Mouse (Mus musculus) CH12.LX (cell line): ENCODE results near the gene Msrb2. TPM values are rescaled to one million over a fixed set of nuclear protein-coding genes. Genes with fewer than 3 reads are reported as not detected.

ENCODE experiments used
- DNase-seq: peaks from one replicate; pipeline ENCODE4 v3.0.0-alpha.2; 2013; ENCODE audit errors: extremely low read depth
- H3K27ac ChIP-seq: 2 replicates; pipeline ENCODE4 v1.5.1; 2012; ENCODE audit warnings: low read depth, mild to moderate bottlenecking, control low read depth, moderate library complexity; ENCODE audit not compliant: insufficient read depth
- H3K27me3 ChIP-seq: replicated peaks from 2 replicates; pipeline ENCODE3; 2012; ENCODE audit warnings: inconsistent platforms
- H3K36me3 ChIP-seq, 2 experiments: replicated peaks in 1 of 2; 2 replicates each; pipeline versions ENCODE3 to v1.6.1; 2012; ENCODE audit warnings: inconsistent platforms in 1 of 2, low read length in 1 of 2, mild to moderate bottlenecking in 1 of 2, mixed read lengths in 1 of 2, moderate library complexity in 1 of 2; ENCODE audit not compliant: control insufficient read depth in 1 of 2, insufficient read depth in 1 of 2
- H3K4me1 ChIP-seq, 2 experiments: 2 replicates each; pipeline ENCODE4 v1.6.1; 2012; ENCODE audit warnings: inconsistent platforms in 1 of 2, moderate library complexity in 1 of 2; ENCODE audit not compliant: insufficient read depth in 2 of 2, control insufficient read depth in 1 of 2
- H3K4me2 ChIP-seq: 2 replicates; pipeline ENCODE4 v1.6.1; 2012; ENCODE audit warnings: low read depth, mild to moderate bottlenecking, control low read depth; ENCODE audit not compliant: poor library complexity, insufficient read depth, severe bottlenecking
- H3K4me3 ChIP-seq, 3 experiments: fragments of 150-350 bp in 1 of 3; sonication (generic) in 1 of 3; replicated peaks in 1 of 3; 2 replicates each; pipeline versions ENCODE3 to v1.5.1; 2011 to 2012; ENCODE audit warnings: low read depth in 2 of 3, low read length in 2 of 3, mild to moderate bottlenecking in 2 of 3, moderate library complexity in 2 of 3, control low read depth in 1 of 3, improper control_type of control experiment in 1 of 3, inconsistent platforms in 1 of 3, mixed read lengths in 1 of 3; ENCODE audit not compliant: poor library complexity in 1 of 3
- H3K79me2 ChIP-seq: replicated peaks from 2 replicates; pipeline ENCODE4 v1.6.1; 2012; ENCODE audit warnings: mild to moderate bottlenecking, moderate library complexity; ENCODE audit not compliant: control insufficient read depth, poor library complexity, insufficient read depth, severe bottlenecking; ENCODE audit errors: extremely low read depth
- H3K9ac ChIP-seq: 2 replicates; pipeline ENCODE4 v1.6.1; 2012; ENCODE audit warnings: low read depth, mild to moderate bottlenecking, control low read depth, moderate library complexity; ENCODE audit not compliant: insufficient read depth
- H3K9me3 ChIP-seq: replicated peaks from 2 replicates; pipeline ENCODE3; 2012; ENCODE audit warnings: low read length, inconsistent platforms, mixed read lengths
- BHLHE40 ChIP-seq: IDR thresholded peaks from 2 replicates; pipeline ENCODE4 v1.6.1; 2011; ENCODE audit warnings: mild to moderate bottlenecking, low read depth, low read length, improper control_type of control experiment
- CTCF ChIP-seq, 2 experiments: IDR thresholded peaks in 1 of 2; conservative IDR thresholded peaks in 1 of 2; 2 replicates each; pipeline ENCODE4 v1.5.1; 2011 to 2012; ENCODE audit warnings: low read depth in 2 of 2, low read length in 2 of 2, improper control_type of control experiment in 1 of 2, inconsistent platforms in 1 of 2, mild to moderate bottlenecking in 1 of 2, moderate library complexity in 1 of 2
- E2F4 ChIP-seq: IDR thresholded peaks from 2 replicates; pipeline ENCODE4 v1.6.1; 2011; ENCODE audit warnings: low read depth, low read length, improper control_type of control experiment; ENCODE audit not compliant: insufficient replicate concordance
- ETS1 ChIP-seq: conservative IDR thresholded peaks from 2 replicates; pipeline ENCODE4 v1.6.1; 2012; ENCODE audit warnings: low read depth, mild to moderate bottlenecking, inconsistent platforms, low read length, improper control_type of control experiment, moderate library complexity
- GABPA ChIP-seq: IDR thresholded peaks from 2 replicates; pipeline ENCODE4 v1.6.1; 2012; ENCODE audit warnings: low read depth, low read length, improper control_type of control experiment, inconsistent platforms; ENCODE audit not compliant: insufficient replicate concordance
- IRF4 ChIP-seq: IDR thresholded peaks from 2 replicates; pipeline ENCODE4 v1.6.1; 2014; ENCODE audit warnings: low read depth, mild to moderate bottlenecking, inconsistent platforms, low read length, improper control_type of control experiment
- KAT2A ChIP-seq: IDR thresholded peaks from 2 replicates; pipeline ENCODE4 v1.6.1; 2012; ENCODE audit warnings: low read length, improper control_type of control experiment, inconsistent platforms; ENCODE audit not compliant: insufficient replicate concordance
- MAFK ChIP-seq: IDR thresholded peaks from 2 replicates; pipeline ENCODE4 v1.6.1; 2011; ENCODE audit warnings: low read length, improper control_type of control experiment; ENCODE audit not compliant: insufficient replicate concordance
- MAX ChIP-seq: IDR thresholded peaks from 2 replicates; pipeline ENCODE4 v1.6.1; 2011; ENCODE audit warnings: low read length, improper control_type of control experiment
- MYC ChIP-seq: IDR thresholded peaks from 2 replicates; pipeline ENCODE4 v1.6.1; 2011; ENCODE audit warnings: low read depth, mild to moderate bottlenecking, improper control_type of control experiment, low read length
- NRF1 ChIP-seq: IDR thresholded peaks from 2 replicates; pipeline ENCODE4 v1.6.1; 2014; ENCODE audit warnings: low read depth, mild to moderate bottlenecking, inconsistent platforms, low read length, improper control_type of control experiment, moderate library complexity
- PAX5 ChIP-seq: IDR thresholded peaks from 2 replicates; pipeline ENCODE4 v1.6.1; 2012; ENCODE audit warnings: low read length, inconsistent platforms, mixed read lengths
- POLR2A ChIP-seq: IDR thresholded peaks from 2 replicates; pipeline ENCODE4 v1.6.1; 2011; ENCODE audit warnings: low read depth, mild to moderate bottlenecking, improper control_type of control experiment, low read length
- RAD21 ChIP-seq: IDR thresholded peaks from 2 replicates; pipeline ENCODE4 v1.6.1; 2011; ENCODE audit warnings: low read depth, mild to moderate bottlenecking, low read length, improper control_type of control experiment, moderate library complexity
- SIN3A ChIP-seq: IDR thresholded peaks from 2 replicates; pipeline ENCODE4 v1.6.1; 2012; ENCODE audit warnings: low read length, improper control_type of control experiment, inconsistent platforms
- SMC3 ChIP-seq: IDR thresholded peaks from 2 replicates; pipeline ENCODE4 v1.6.1; 2011; ENCODE audit warnings: low read depth, low read length, improper control_type of control experiment
- TCF12 ChIP-seq: IDR thresholded peaks from 2 replicates; pipeline ENCODE4 v1.6.1; 2014; ENCODE audit warnings: low read depth, mild to moderate bottlenecking, inconsistent platforms, low read length, improper control_type of control experiment
- ZC3H11A ChIP-seq: IDR thresholded peaks from 2 replicates; pipeline ENCODE4 v1.6.1; 2012; ENCODE audit warnings: low read depth, mild to moderate bottlenecking, inconsistent platforms, low read length, improper control_type of control experiment
- ZMIZ1 ChIP-seq: IDR thresholded peaks from 2 replicates; pipeline ENCODE4 v1.6.1; 2012; ENCODE audit warnings: low read depth, mild to moderate bottlenecking, inconsistent platforms, low read length, improper control_type of control experiment
- dilution Hi-C: fragments of 300-500 bp; cut with MboI; formaldehyde crosslinking; loops from 2 replicates; pipeline ENCODE4 v1.14.3; 2020; ENCODE audit warnings: low sequenced_read_pairs; ENCODE audit not compliant: extremely low pct_unique_long_range_greater_than_20kb, extremely low pct_ligation_motif_present
- in situ Hi-C: fragments of 300-500 bp; cut with MboI; formaldehyde crosslinking; loops from 3 replicates; pipeline ENCODE4 v1.14.3; 2019; ENCODE audit warnings: low sequenced_read_pairs, low pct_ligation_motif_present, low pct_unique_long_range_greater_than_20kb, mixed read lengths
- polyA plus RNA-seq: library from polyadenylated mRNA; unstranded; fragments of >175 nt; gene quantifications from 2 replicates; pipeline ENCODE4 v1.2.1, GENCODE M21; 2012; ENCODE audit warnings: low read depth; ENCODE audit not compliant: insufficient read length
- total RNA-seq, 2 experiments: library from RNA; depleted of rRNA; stranded (reverse); fragments of 300-350 nt in 1 of 2; fragments of >200 nt in 1 of 2; gene quantifications; 2 replicates each; pipeline ENCODE4 v1.2.3; 2012 to 2014

Msrb2 gene
- total and polyA plus RNA-seq, 3 experiments: 9.0 to 27.8 (median 21.6) TPM

- Histone ChIP-seq H3K27me3 (no peaks in the 10 kb centered on the region), H3K36me3 (no peaks in the 10 kb centered on the region), H3K4me1 (no peaks in the 10 kb centered on the region), H3K4me2 (no peak overlapping the region), H3K9ac (no peak overlapping the region), H3K79me2 (no peaks in the 10 kb centered on the region), H3K27ac (no peak overlapping the region), H3K9me3 (no peaks in the 10 kb centered on the region), H3K4me3 (no peak overlapping the region)
- DNase-seq: no peak
- in situ Hi-C loops: loop anchor here (25.0 kb wide), 1 partner anchor 290 kb away; no protein-coding TSS in a partner anchor
- TF ChIP-seq CTCF (conservative IDR thresholded peaks at IDR 0.05 in 1 of 2, IDR thresholded peaks at IDR 0.05 in 1 of 2; ENCODE audit: low read depth in 2 of 2, low read length in 2 of 2) (no peak), MAX (no peak), TCF12 (no peak), NRF1 (no peak), ZMIZ1 (no peak), MAFK (no peak), PAX5 (no peak), MYC (no peak), SIN3A (no peak), ETS1 (no peak), GABPA (no peak), IRF4 (no peak), SMC3 (no peak), POLR2A (no peak), E2F4 (no peak), KAT2A (no peak), BHLHE40 (no peak), RAD21 (no peak)
- dilution Hi-C loops: no loop called here
These were observed 51.0 kb downstream of the Msrb2 start for GRCm38 (mm10) chr2:19422226-19422625.

- H3K79me2 ChIP-seq: no peaks in the 10 kb centered on the region
- no peak overlapping the region for H3K4me3 ChIP-seq
- in situ Hi-C loops: loop anchor here (25.0 kb wide), 1 partner anchor 289 kb away; no protein-coding TSS in a partner anchor
- H3K4me2 ChIP-seq: no peak overlapping the region
- dilution Hi-C loops: no loop called here
- H3K4me1 ChIP-seq: no peaks in the 10 kb centered on the region
- H3K9ac ChIP-seq: no peak overlapping the region
- no peak for DNase-seq
- no peaks in the 10 kb centered on the region for H3K9me3 ChIP-seq
- no peak for TF ChIP-seq ZC3H11A
- no peaks in the 10 kb centered on the region for H3K27me3 ChIP-seq
- no peaks in the 10 kb centered on the region for H3K36me3 ChIP-seq
- H3K27ac ChIP-seq: no peak overlapping the region
These were observed 51.8 kb downstream of the Msrb2 start for GRCm38 (mm10) chr2:19423086-19423485.
